Mouse (Mus musculus) liver, postnatal 0 days (tissue): Measurements from ENCODE around the gene Cacfd1. TPM values are rescaled to one million over a fixed set of nuclear protein-coding genes. Genes with fewer than 3 reads are reported as not detected.
A peak's percentile ranks its signal among the peaks of the same experiment; 100 is the strongest.

ENCODE experiments used
- ATAC-seq: fragments of 200-750 bp; cut with Nextera tagmentation; 2 replicates; pipeline ENCODE4 v1.8.0; 2017; ENCODE audit warnings: mild to moderate bottlenecking, moderate library complexity
- DNase-seq: peaks from one replicate; pipeline ENCODE4 v3.0.0-alpha.2; 2016
- H3K27ac ChIP-seq: fragments of 300-500 bp; sonication (generic); 2 replicates; pipeline ENCODE4 v1.5.1; 2014; ENCODE audit warnings: antibody characterized with exemption, moderate library complexity, mild to moderate bottlenecking, low read depth
- H3K27me3 ChIP-seq: fragments of 300-500 bp; sonication (generic); 2 replicates; pipeline ENCODE4 v1.6.1; 2014; ENCODE audit warnings: low read length, control low read depth, mixed read lengths; ENCODE audit not compliant: insufficient read depth
- H3K36me3 ChIP-seq: fragments of 300-500 bp; sonication (generic); replicated peaks from 2 replicates; pipeline ENCODE4 v1.6.1; 2014; ENCODE audit warnings: mild to moderate bottlenecking, control low read depth, low read length, moderate library complexity, mixed read lengths; ENCODE audit not compliant: insufficient read depth
- H3K4me1 ChIP-seq: fragments of 300-500 bp; sonication (generic); 2 replicates; pipeline ENCODE4 v1.6.1; 2014; ENCODE audit warnings: antibody characterized with exemption, mild to moderate bottlenecking, control low read depth; ENCODE audit not compliant: insufficient read depth
- H3K4me2 ChIP-seq: fragments of 300-500 bp; sonication (generic); 2 replicates; pipeline ENCODE4 v1.6.1; 2014; ENCODE audit warnings: low read depth, mild to moderate bottlenecking, low read length, moderate library complexity, mixed read lengths
- H3K4me3 ChIP-seq: fragments of 300-500 bp; sonication (generic); 2 replicates; pipeline ENCODE4 v1.5.1; 2014; ENCODE audit warnings: low read depth, low read length
- H3K9ac ChIP-seq: fragments of 300-500 bp; sonication (generic); replicated peaks from 2 replicates; pipeline ENCODE4 v1.6.1; 2014; ENCODE audit warnings: mild to moderate bottlenecking, moderate library complexity
- H3K9me3 ChIP-seq: fragments of 300-500 bp; sonication (generic); 2 replicates; pipeline ENCODE4 v1.6.1; 2016; ENCODE audit warnings: mild to moderate bottlenecking, control low read depth, low read length, mixed read lengths
- CTCF ChIP-seq: sonication (generic); IDR thresholded peaks from 2 replicates; pipeline ENCODE4 v1.5.1; 2016; ENCODE audit warnings: antibody characterized with exemption, low read depth
- EP300 ChIP-seq: IDR thresholded peaks from 2 replicates; pipeline ENCODE4 v1.6.1; 2016; ENCODE audit warnings: antibody characterized with exemption, low read depth, mild to moderate bottlenecking
- WGBS: fragments of 180-500 bp; shearing (Covaris S2); extraction: QIAGEN DNeasy Blood & Tissue Kit; methylation state at CpG from one replicate; pipeline ENCODE4 v1.1.7; 2014; ENCODE audit not compliant: insufficient replicate concordance; 5-methylcytosine and 5-hydroxymethylcytosine counted together
- polyA plus RNA-seq: library from polyadenylated mRNA; unstranded; fragments of >200 nt; fragmentation: Nextera tagmentation; extraction: Ambion mirVana; gene quantifications from 2 replicates; pipeline ENCODE4 v1.2.1, GENCODE M21; 2015

Gene Cacfd1
- polyA plus RNA-seq, 1 experiment from 2014 or later, result 21.1 TPM

- H3K9ac ChIP-seq, result no peak overlapping the region
- peaks cover 19% of the 10 kb centered on the region for H3K4me1 ChIP-seq
- TF ChIP-seq EP300 (no peak), CTCF (no peak)
- no peak overlapping the region for H3K27ac ChIP-seq
- no peak overlapping the region for H3K4me3 ChIP-seq
- DNase-seq, result no peak
- no peaks in the 10 kb centered on the region for H3K27me3 ChIP-seq
- no peak overlapping the region for H3K4me2 ChIP-seq
- no peaks in the 10 kb centered on the region for H3K9me3 ChIP-seq
- ATAC-seq, result no peak
- WGBS, result 71% methylated on average over 14 of the region's 14 CpGs
- no peaks in the 10 kb centered on the region; the same call in 1 of the 2 replicates for H3K36me3 ChIP-seq
These were observed 14.4 kb downstream of the Cacfd1 start for GRCm38 (mm10) chr2:27024136-27024535.

GRCm38 (mm10) chr2:27025545-27025944, 15.8 kb downstream of the Cacfd1 start:
- Histone ChIP-seq H3K9me3 (no peaks in the 10 kb centered on the region), H3K27ac (0 out of 2 replicates have a peak overlapping the region, but pooled peaks have one; percentile 6), H3K4me1 (peaks cover 21% of the 10 kb centered on the region), H3K4me2 (no peak overlapping the region), H3K36me3 (no peaks in the 10 kb centered on the region), H3K4me3 (no peak overlapping the region), H3K27me3 (no peaks in the 10 kb centered on the region), H3K9ac (no peak overlapping the region)
- TF ChIP-seq CTCF (no peak), EP300 (no peak)
- WGBS, result 46% methylated on average over 3 of the region's 3 CpGs
- ATAC-seq, result peak; percentile 83
- no peak for DNase-seq

- TF ChIP-seq EP300 (no peak), CTCF (no peak)
- no peaks in the 10 kb centered on the region for H3K9me3 ChIP-seq
These were observed 16.6 kb downstream of the Cacfd1 start for GRCm38 (mm10) chr2:27026332-27026731.

GRCm38 (mm10) chr2:27026857-27027617, 17.3 kb downstream of the Cacfd1 start:
- 52% methylated on average over 10 of the region's 10 CpGs for WGBS
- no peak overlapping the region for H3K4me3 ChIP-seq
- H3K9ac ChIP-seq, result no peak overlapping the region
- TF ChIP-seq CTCF (no peak), EP300 (no peak)
- no peak overlapping the region for H3K27ac ChIP-seq
- no peaks in the 10 kb centered on the region for H3K27me3 ChIP-seq
- peaks cover 21% of the 10 kb centered on the region for H3K4me1 ChIP-seq
- no peak for DNase-seq
- no peak for ATAC-seq
- H3K9me3 ChIP-seq, result no peaks in the 10 kb centered on the region
- no peaks in the 10 kb centered on the region for H3K36me3 ChIP-seq
- peak overlapping the region; percentile 61 for H3K4me2 ChIP-seq

More at GRCm38 (mm10) chr2:27026332-27026731, 16.6 kb downstream of the Cacfd1 start:
- ATAC-seq (no peak), DNase-seq (no peak)
- Histone ChIP-seq H3K9ac (no peak overlapping the region), H3K27me3 (no peaks in the 10 kb centered on the region), H3K27ac (no peak overlapping the region), H3K36me3 (no peaks in the 10 kb centered on the region), H3K4me3 (no peak overlapping the region), H3K4me2 (no peak overlapping the region), H3K4me1 (peaks cover 21% of the 10 kb centered on the region)
- WGBS, result 83% methylated on average over 3 of the region's 3 CpGs

GRCm38 (mm10) chr2:27027618-27028436, 18.1 kb downstream of the Cacfd1 start, which contains the start of gene Slc2a6:
Gene Slc2a6 (minus strand): TSS chr2:27027998.
- Histone ChIP-seq H3K4me1 (peaks cover 21% of the 10 kb centered on the region), H3K27me3 (no peaks in the 10 kb centered on the region), H3K4me3 (peak within 1 kb of the TSS; percentile 11; the same call in 1 of the 2 replicates), H3K27ac (peak within 1 kb of the TSS; percentile 40; the same call in 1 of the 2 replicates), H3K9me3 (no peaks in the 10 kb centered on the region), H3K4me2 (peak within 1 kb of the TSS; percentile 61), H3K9ac (no peak within 1 kb of the TSS), H3K36me3 (no peaks in the 10 kb centered on the region)
- 4% methylated on average over 38 of the region's 38 CpGs for WGBS
- TF ChIP-seq CTCF (no peak), EP300 (no peak)
- peak; percentile 87 for ATAC-seq
- peak; percentile 85 for DNase-seq

GRCm38 (mm10) chr2:27028437-27029015, 18.8 kb downstream of the Cacfd1 start:
- whole genome bisulfite sequencing, result 28% methylated on average over 4 of the region's 4 CpGs

More at GRCm38 (mm10) chr2:27028437-27029015, 18.8 kb downstream of the Cacfd1 start:
- Histone ChIP-seq H3K4me2 (peak overlapping the region; percentile 61), H3K27ac (peak overlapping the region; percentile 40; the same call in 1 of the 2 replicates), H3K27me3 (no peaks in the 10 kb centered on the region), H3K4me3 (peak overlapping the region; percentile 11; the same call in 1 of the 2 replicates), H3K9ac (no peak overlapping the region), H3K4me1 (peaks cover 21% of the 10 kb centered on the region), H3K36me3 (no peaks in the 10 kb centered on the region), H3K9me3 (no peaks in the 10 kb centered on the region)
- ATAC-seq (no peak), DNase-seq (no peak)
- TF ChIP-seq CTCF (no peak), EP300 (no peak)
